Mouse (Mus musculus): ENCODE measurements around the gene Ltb4r1. TPM values are rescaled to one million over a fixed set of nuclear protein-coding genes. Genes with fewer than 3 reads are reported as not detected.

Gene Ltb4r1
- polyA plus RNA-seq, 1 experiment = 6.5 TPM

DNA sequence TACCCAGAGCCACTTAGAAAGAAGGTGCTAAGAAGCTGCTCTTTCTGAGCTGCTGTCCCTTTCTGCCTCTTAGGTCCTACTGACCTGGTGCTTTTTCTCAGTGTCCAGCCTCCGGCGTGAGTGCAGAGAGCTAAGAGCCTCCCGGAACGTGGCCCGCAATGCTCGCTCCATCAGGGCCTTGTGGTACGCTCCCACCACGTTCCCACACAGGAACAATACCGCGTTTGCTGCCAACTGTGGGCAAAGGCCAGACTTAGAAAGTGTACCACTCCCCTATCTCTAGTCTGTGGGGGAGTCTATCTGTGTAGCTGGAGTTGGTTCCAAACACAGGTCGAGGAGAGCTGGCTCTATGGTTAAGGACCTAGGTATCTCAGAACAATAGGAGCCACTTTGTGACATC lies 15.0 kb downstream of the Ltb4r1 start:
- H3K4me3 ChIP-seq (replicated peaks; ENCODE audit: extremely low read depth, low read depth, low read length) = no peak overlapping the region
- TF ChIP-seq POLR2A (IDR thresholded peaks at IDR 0.05; ENCODE audit: borderline replicate concordance, extremely low read depth, low read depth, low read length) (no peak), CTCF (IDR thresholded peaks at IDR 0.05; ENCODE audit: insufficient read depth, low read length) (no peak)
- WGBS = 76% methylated on average over 11 of the region's 11 CpGs
- H3K4me1 ChIP-seq (ENCODE audit: control insufficient read depth, insufficient read depth, low read length) = peaks cover 17% of the 10 kb centered on the region
- DNase-seq = peak; percentile 5

DNA sequence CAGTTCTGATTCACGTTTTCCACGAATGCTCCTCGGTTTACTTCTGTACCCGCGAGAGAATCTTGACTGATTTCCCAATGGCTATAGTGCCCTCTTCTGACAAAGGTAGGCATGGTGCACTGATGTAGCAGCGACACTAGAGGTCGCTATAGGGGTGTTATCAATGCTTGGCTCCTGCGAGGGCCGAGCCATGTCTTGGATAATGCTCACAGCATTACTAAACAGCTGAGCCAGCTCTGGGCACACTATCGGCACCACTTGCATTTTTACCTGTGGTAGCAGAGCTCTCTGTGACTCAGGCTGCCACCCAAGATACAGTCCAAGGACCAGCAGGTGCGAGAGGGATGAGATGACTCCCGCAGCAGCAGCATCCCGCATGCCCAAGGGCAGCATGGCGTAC lies 15.5 kb downstream of the Ltb4r1 start:
- peaks cover 17% of the 10 kb centered on the region for H3K4me1 ChIP-seq (ENCODE audit: control insufficient read depth, insufficient read depth, low read length)
- peak overlapping the region; percentile 73 for H3K4me3 ChIP-seq (replicated peaks; ENCODE audit: extremely low read depth, low read depth, low read length)
- DNase-seq = peak; percentile 39
- TF ChIP-seq CTCF (IDR thresholded peaks at IDR 0.05; ENCODE audit: insufficient read depth, low read length) = peak; percentile 96
- TF ChIP-seq POLR2A (IDR thresholded peaks at IDR 0.05; ENCODE audit: borderline replicate concordance, extremely low read depth, low read depth, low read length) = peak; percentile 44; the same call in 1 of the 2 replicates
- 15% methylated on average over 14 of the region's 14 CpGs for WGBS

DNA sequence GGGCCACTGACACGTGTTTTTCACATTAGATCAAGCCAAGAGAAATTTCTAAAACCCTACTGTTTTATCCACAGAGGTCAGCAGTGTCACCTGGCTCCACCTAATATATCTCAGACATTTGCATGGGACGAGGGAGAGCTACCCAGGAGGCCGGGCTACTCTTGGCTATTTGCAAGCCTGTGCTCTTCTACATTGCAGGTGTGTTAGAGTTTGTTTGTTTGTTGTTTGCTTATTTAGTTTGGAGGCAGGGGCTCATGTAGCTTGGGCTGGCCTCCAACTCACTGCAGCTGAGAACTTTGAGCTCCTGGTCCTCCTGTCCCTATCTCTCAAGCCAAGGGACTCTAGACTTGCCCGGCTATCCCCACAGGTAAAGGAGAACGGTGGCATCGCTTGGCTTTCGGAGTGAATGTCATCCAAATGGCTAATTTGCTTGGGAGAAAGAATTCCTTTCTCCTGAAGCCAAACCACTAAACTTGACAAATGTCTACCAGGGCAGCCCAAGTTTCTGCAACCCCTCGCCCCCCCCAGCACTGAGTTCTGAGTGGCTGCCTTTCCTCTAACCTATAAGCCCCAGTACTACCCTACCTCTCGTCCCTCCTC lies 16.7 kb downstream of the Ltb4r1 start:
- 44% methylated on average over 9 of the region's 9 CpGs for WGBS
- peak overlapping the region; percentile 61 for H3K4me3 ChIP-seq (replicated peaks; ENCODE audit: extremely low read depth, low read depth, low read length)
- peak; percentile 5 for DNase-seq
- TF ChIP-seq POLR2A (IDR thresholded peaks at IDR 0.05; ENCODE audit: borderline replicate concordance, extremely low read depth, low read depth, low read length) = no peak
- TF ChIP-seq CTCF (IDR thresholded peaks at IDR 0.05; ENCODE audit: insufficient read depth, low read length) = no peak
- peaks cover 16% of the 10 kb centered on the region for H3K4me1 ChIP-seq (ENCODE audit: control insufficient read depth, insufficient read depth, low read length)

DNA sequence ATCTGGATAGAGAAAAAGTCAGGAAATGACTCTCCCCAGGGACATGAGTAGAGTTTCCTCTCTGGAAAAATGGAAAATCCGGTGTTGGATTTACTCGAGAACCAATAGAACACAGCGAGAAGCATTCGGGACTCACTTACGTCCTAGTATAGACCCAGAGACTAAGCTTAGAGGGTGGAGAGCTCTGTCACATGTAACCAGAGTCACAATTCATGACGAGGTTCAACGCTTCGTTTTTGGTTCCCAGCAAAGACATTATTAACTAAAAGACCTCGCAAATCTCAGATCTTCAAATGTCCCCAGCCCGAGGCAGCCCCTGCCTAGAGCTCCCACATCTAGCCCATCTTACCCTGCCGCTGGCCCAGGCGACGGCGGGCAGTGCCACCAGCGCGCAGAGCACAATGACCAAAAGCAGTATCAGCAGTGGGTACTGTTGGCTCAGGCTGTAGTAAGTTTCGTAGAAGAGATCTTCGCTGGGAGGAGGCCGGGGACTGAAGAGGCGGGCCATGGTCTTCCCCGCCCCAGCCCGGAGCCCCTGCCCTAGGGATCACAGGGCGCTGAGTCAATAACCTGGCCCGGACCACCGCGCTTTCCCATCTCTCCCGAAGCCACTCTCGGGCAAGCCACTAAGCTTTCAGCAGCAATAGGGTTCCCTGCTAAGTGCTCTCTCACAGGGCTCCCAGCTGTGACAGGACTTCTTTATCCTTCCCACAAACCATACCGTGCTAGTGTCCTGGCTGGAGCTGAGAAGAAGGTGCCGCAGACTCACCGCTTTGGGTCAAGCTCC lies 17.6 kb downstream of the Ltb4r1 start:
- 9% methylated on average over 31 of the region's 31 CpGs for WGBS
- Histone ChIP-seq H3K4me1 (ENCODE audit: control insufficient read depth, insufficient read depth, low read length) (peaks cover 14% of the 10 kb centered on the region), H3K4me3 (replicated peaks; ENCODE audit: extremely low read depth, low read depth, low read length) (peak overlapping the region; percentile 76)
- TF ChIP-seq CTCF (IDR thresholded peaks at IDR 0.05; ENCODE audit: insufficient read depth, low read length) (no peak), POLR2A (IDR thresholded peaks at IDR 0.05; ENCODE audit: borderline replicate concordance, extremely low read depth, low read depth, low read length) (peak; percentile 37)
- peak; percentile 35 for DNase-seq

DNA sequence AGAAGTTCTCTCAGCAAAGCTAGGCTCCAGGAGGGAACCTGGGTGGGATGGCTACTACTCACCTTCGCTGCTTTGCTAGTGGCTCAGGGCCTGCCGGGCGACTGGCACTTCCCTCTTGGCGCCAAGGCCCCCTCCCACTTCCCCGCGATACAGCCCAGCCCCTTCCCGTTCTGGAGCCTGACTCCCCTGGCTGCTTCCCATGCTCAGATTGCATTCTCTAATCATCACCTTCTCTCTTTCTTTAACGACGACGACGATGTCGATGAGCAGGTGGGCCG lies 18.1 kb downstream of the Ltb4r1 start, which contains the start of gene Adcy4:
TSS of gene Adcy4 (minus strand) at position 138 of the 278 bp plus-strand sequence.
- DNase-seq = peak; percentile 31
- WGBS = 24% methylated on average over 13 of the region's 13 CpGs
- H3K4me1 ChIP-seq (ENCODE audit: control insufficient read depth, insufficient read depth, low read length) = peaks cover 19% of the 10 kb centered on the region
- TF ChIP-seq CTCF (IDR thresholded peaks at IDR 0.05; ENCODE audit: insufficient read depth, low read length) (no peak), POLR2A (IDR thresholded peaks at IDR 0.05; ENCODE audit: borderline replicate concordance, extremely low read depth, low read depth, low read length) (peak; percentile 76; the same call in 1 of the 2 replicates)
- peak within 1 kb of the TSS; percentile 76 for H3K4me3 ChIP-seq (replicated peaks; ENCODE audit: extremely low read depth, low read depth, low read length)

DNA sequence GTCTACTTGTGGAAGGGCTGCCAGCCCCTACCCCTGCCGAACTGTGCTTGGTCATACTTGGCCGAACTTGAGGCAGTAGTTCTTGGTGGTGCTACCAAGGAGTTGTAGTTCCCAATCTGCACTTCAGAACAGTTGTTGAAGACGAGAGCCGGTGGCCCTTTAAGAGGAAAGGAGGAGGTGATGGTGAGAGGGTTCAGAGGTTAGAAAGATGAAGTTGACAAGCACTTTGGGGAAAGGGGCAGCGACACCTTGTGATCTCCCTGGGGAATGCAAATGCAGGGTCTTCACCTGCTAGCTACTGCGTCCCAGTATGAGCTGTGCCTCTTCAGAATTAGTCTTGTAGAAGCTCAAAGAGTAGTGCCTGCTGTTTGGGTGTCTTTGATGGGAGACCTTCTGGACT lies 19.4 kb downstream of the Ltb4r1 start:
- H3K4me1 ChIP-seq (ENCODE audit: control insufficient read depth, insufficient read depth, low read length) = peaks cover 20% of the 10 kb centered on the region
- no peak overlapping the region for H3K4me3 ChIP-seq (replicated peaks; ENCODE audit: extremely low read depth, low read depth, low read length)
- WGBS = 43% methylated on average over 6 of the region's 6 CpGs
- TF ChIP-seq POLR2A (IDR thresholded peaks at IDR 0.05; ENCODE audit: borderline replicate concordance, extremely low read depth, low read depth, low read length) (no peak), CTCF (IDR thresholded peaks at IDR 0.05; ENCODE audit: insufficient read depth, low read length) (peak; percentile 45)
- DNase-seq = peak; percentile 3

DNA sequence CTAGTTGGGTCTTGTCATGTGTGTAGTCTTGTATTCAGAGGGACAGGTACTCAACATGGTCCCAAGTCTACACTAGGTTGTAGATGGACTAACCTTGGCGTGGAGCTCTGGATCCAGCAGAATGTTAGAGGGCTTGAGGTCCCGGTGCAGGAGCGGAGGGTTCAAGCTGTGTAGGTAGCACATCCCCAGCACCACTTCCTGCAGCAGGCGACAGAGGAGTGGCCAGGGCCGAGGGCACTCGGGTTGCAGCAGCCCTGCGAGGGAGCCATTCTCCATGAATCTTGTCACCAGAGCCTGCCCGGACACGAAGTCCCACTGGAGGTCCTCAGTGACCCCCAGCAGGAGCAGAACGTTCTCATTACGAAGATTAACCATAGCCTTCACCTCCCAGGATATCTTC lies 22.0 kb downstream of the Ltb4r1 start:
- Histone ChIP-seq H3K4me1 (ENCODE audit: control insufficient read depth, insufficient read depth, low read length) (peaks cover 9% of the 10 kb centered on the region), H3K4me3 (replicated peaks; ENCODE audit: extremely low read depth, low read depth, low read length) (no peak overlapping the region)
- DNase-seq = no peak
- WGBS = 40% methylated on average over 11 of the region's 11 CpGs
- no peak for TF ChIP-seq POLR2A (IDR thresholded peaks at IDR 0.05; ENCODE audit: borderline replicate concordance, extremely low read depth, low read depth, low read length)
- TF ChIP-seq CTCF (IDR thresholded peaks at IDR 0.05; ENCODE audit: insufficient read depth, low read length) = no peak

DNA sequence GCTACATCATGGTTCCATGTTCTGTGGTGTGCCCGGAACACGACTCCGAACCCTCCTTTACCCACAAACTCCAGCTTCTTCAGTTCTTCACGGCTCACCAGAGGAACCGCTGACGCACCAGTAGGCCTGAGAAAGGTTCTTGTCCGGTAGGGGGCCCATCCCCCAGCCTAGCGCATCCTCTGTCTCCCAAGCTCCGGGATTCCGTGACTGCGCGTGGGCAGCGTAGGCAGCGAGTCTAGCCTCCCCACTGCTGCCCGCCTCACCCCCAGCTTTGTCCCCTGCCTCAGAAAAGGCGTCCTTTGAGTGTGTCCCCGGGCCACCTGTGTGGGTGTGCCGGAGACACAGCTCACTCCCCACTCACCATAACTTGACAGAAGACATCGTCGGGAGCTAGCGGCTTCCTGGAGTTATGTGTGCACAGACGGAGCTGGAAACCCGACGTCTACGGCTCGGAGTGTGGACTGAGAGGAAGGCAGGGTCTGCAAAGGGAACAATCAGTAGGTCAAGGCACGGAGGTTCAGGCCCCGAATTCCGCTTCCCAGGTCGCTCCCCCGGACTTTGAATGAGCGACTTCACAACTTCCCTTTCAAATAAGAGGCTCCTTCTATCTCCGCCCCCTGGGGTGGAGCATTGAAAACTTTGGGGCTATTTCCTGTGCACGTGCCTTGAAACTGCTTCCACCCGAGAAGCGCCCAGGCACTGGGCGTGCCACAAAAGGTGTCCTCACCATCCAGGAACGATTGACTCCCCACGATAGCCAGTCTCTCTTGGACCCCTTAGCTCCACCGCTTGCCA lies 22.7 kb downstream of the Ltb4r1 start, which contains the start of gene Ripk3:
TSS of gene Ripk3 (minus strand) at position 610 of the 795 bp plus-strand sequence.
- H3K4me3 ChIP-seq (replicated peaks; ENCODE audit: extremely low read depth, low read depth, low read length) = peak within 1 kb of the TSS; percentile 61
- TF ChIP-seq CTCF (IDR thresholded peaks at IDR 0.05; ENCODE audit: insufficient read depth, low read length) = no peak
- no peak for TF ChIP-seq POLR2A (IDR thresholded peaks at IDR 0.05; ENCODE audit: borderline replicate concordance, extremely low read depth, low read depth, low read length)
- 8% methylated on average over 40 of the region's 40 CpGs for WGBS
- no peak for DNase-seq
- peaks cover 9% of the 10 kb centered on the region for H3K4me1 ChIP-seq (ENCODE audit: control insufficient read depth, insufficient read depth, low read length)

DNA sequence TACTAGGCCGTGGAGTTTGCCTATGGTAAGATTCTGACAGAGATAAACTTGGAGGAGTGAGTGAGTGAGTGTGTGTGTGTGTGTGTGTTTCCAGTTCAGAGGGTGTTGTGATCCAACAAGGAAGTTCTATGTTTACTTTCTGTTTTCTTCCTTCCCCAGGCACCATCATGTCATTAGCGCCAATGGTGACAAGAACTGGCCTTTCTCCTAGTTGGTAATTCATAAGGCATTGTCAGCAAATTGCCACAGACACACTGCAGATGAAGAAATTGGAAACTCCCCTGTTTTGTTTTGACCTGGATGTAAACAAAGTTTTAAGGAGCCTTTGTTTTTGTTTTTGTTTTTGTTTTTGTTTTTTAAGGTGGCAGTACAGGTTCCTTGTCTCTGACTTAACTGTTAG lies 27.7 kb downstream of the Ltb4r1 start:
- DNase-seq = no peak
- Histone ChIP-seq H3K4me1 (ENCODE audit: control insufficient read depth, insufficient read depth, low read length) (peaks cover 5% of the 10 kb centered on the region), H3K4me3 (replicated peaks; ENCODE audit: extremely low read depth, low read depth, low read length) (no peak overlapping the region)
- no peak for TF ChIP-seq CTCF (IDR thresholded peaks at IDR 0.05; ENCODE audit: insufficient read depth, low read length)
- no peak for TF ChIP-seq POLR2A (IDR thresholded peaks at IDR 0.05; ENCODE audit: borderline replicate concordance, extremely low read depth, low read depth, low read length)
- 28% methylated on average over 2 of the region's 2 CpGs for WGBS

All from lung, adult 2 months (tissue).